In genomic region chr12:81033389-81034041, GRCm38 (mm10) we compare ENCODE assay signal across 7 mouse cellular contexts. TPM values are rescaled to one million over a fixed set of nuclear protein-coding genes. Genes with fewer than 3 reads are reported as not detected.
DNase-seq lines count a peak whose midpoint lies in the region; ATAC-seq and TF ChIP-seq lines count a peak whose summit lies in the region.

No protein-coding gene starts in this region.

- H3K27ac ChIP-seq in layer of hippocampus, adult 2 months: peak overlapping the region; percentile 74
- H3K27ac ChIP-seq in midbrain, embryonic 13.5 days: peak overlapping the region; percentile 76
- no peak overlapping the region for H3K27ac ChIP-seq in heart, embryonic 10.5 days

- H3K4me2 ChIP-seq in midbrain, embryonic 13.5 days (replicated peaks): peak overlapping the region; percentile 19

- no peak overlapping the region for H3K9ac ChIP-seq in midbrain, embryonic 13.5 days (replicated peaks)

- H3K36me3 ChIP-seq in midbrain, embryonic 13.5 days: no peaks in the 10 kb centered on the region
- H3K36me3 ChIP-seq in heart, embryonic 10.5 days: no peaks in the 10 kb centered on the region

- WGBS in midbrain, embryonic 13.5 days: 51% methylated on average over 15 of the region's 15 CpGs
- WGBS in heart, embryonic 10.5 days: 73% methylated on average over 15 of the region's 15 CpGs

- no peak overlapping the region for H3K4me3 ChIP-seq in layer of hippocampus, adult 2 months
- H3K4me3 ChIP-seq in midbrain, embryonic 13.5 days (replicated peaks): no peak overlapping the region
- H3K4me3 ChIP-seq in heart, embryonic 10.5 days: no peak overlapping the region

- peaks cover 2% of the 10 kb centered on the region; the same call in 1 of the 2 replicates for H3K27me3 ChIP-seq in midbrain, embryonic 13.5 days
- H3K27me3 ChIP-seq in heart, embryonic 10.5 days (ENCODE audit: insufficient read depth, poor library complexity, severe bottlenecking): peaks cover 14% of the 10 kb centered on the region

- peaks cover 32% of the 10 kb centered on the region for H3K4me1 ChIP-seq in midbrain, embryonic 13.5 days (replicated peaks)
- peaks cover 9% of the 10 kb centered on the region; the same call in 1 of the 2 replicates for H3K4me1 ChIP-seq in heart, embryonic 10.5 days

- DNase-seq in 3T3-L1 (ENCODE audit: low read depth, low spot score): peak; percentile 3
- DNase-seq in adrenal gland, adult 2 months: peak; percentile 72
- DNase-seq in layer of hippocampus, adult 2 months (ENCODE audit: low spot score in 2 of 2): peak; percentile 18 to 41
- no peak for DNase-seq in natural killer cell, adult 2 months (ENCODE audit: low spot score in 2 of 2)
- no peak for DNase-seq in kidney, postnatal 36 days
- no peak for DNase-seq in heart, embryonic 10.5 days (ENCODE audit: low spot score)

- H3K9me3 ChIP-seq in midbrain, embryonic 13.5 days: no peaks in the 10 kb centered on the region
- no peaks in the 10 kb centered on the region for H3K9me3 ChIP-seq in heart, embryonic 10.5 days

- TF ChIP-seq CTCF in layer of hippocampus, adult 2 months (conservative IDR thresholded peaks at IDR 0.05): no peak

- ATAC-seq in midbrain, embryonic 13.5 days: peak; percentile 92

RNA-seq across cellular contexts. Expression of gene Smoc1, which starts 6.9 kb away (rescaled TPM):
- 100 to 1,000 TPM; 159 to 164 TPM for total RNA-seq in adrenal gland, adult 2 months (2021)
- polyA plus RNA-seq in adrenal gland, adult 2 months (2012; rRNA removed): 230 and 305 TPM in 2 replicates
- 1 to 10 TPM; 7.6 to 8.0 TPM for total RNA-seq in layer of hippocampus, adult 2 months (2021)
- 17.7 and 20.3 TPM in 2 replicates for polyA plus RNA-seq in midbrain, embryonic 13.5 days (2015; fragmentation: Nextera tagmentation; extraction: Ambion mirVana)
- 4.3 and 6.2 TPM in 2 replicates for polyA plus RNA-seq in heart, embryonic 10.5 days (2016; fragmentation: Nextera tagmentation; extraction: Ambion mirVana)

Comparison
In these comparisons a context has a peak if more than half of its experiments do, and no peak if none do; other contexts are left out.
1. DNase-seq: peak in 3T3-L1 (single experiment), adrenal gland, adult 2 months (single experiment) and layer of hippocampus, adult 2 months (2 of 2); none in natural killer cell, adult 2 months (0 of 2), kidney, postnatal 36 days (0 of 2) and heart, embryonic 10.5 days (single experiment).
2. RNA of gene Smoc1, which starts 6.9 kb away (polyA plus RNA-seq): 230 to 305 TPM in adrenal gland, adult 2 months; 17.7 to 20.3 TPM in midbrain, embryonic 13.5 days and 4.3 to 6.2 TPM in heart, embryonic 10.5 days; every median in the first group is over 10 times any median in the second.